Mouse (Mus musculus) limb, embryonic 14.5 days (tissue): ENCODE measurements around the gene Gm44965. TPM values are rescaled to one million over a fixed set of nuclear protein-coding genes. Genes with fewer than 3 reads are reported as not detected.

Experiments used
- ATAC-seq: fragments of 200-750 bp; cut with Nextera tagmentation; 2 replicates; pipeline ENCODE4 v1.8.0; 2017; ENCODE audit warnings: low read depth, moderate number of reproducible peaks, moderate TSS enrichment; ENCODE audit not compliant: low FRiP score
- DNase-seq: peaks from one replicate; pipeline ENCODE4 v3.0.0-alpha.2; 2015; ENCODE audit warnings: low spot score
- H3K27ac ChIP-seq: fragments of 300-500 bp; sonication (generic); replicated peaks from 2 replicates; pipeline ENCODE4 v1.5.1; 2014; ENCODE audit warnings: low read depth, mild to moderate bottlenecking, low read length, moderate library complexity, mixed read lengths
- H3K27me3 ChIP-seq: fragments of 300-500 bp; sonication (generic); 2 replicates; pipeline ENCODE4 v1.6.1; 2014; ENCODE audit warnings: low read length, mixed read lengths; ENCODE audit not compliant: control insufficient read depth, insufficient read depth
- H3K36me3 ChIP-seq: fragments of 300-500 bp; sonication (generic); 2 replicates; pipeline ENCODE4 v1.6.1; 2014; ENCODE audit warnings: mild to moderate bottlenecking, low read length, moderate library complexity, mixed read lengths; ENCODE audit not compliant: control insufficient read depth, insufficient read depth
- H3K4me1 ChIP-seq: fragments of 300-500 bp; sonication (generic); 2 replicates; pipeline ENCODE4 v1.6.1; 2014; ENCODE audit warnings: antibody characterized with exemption, low read length, mixed read lengths; ENCODE audit not compliant: control insufficient read depth, insufficient read depth
- H3K4me2 ChIP-seq: fragments of 300-500 bp; sonication (generic); replicated peaks from 2 replicates; pipeline ENCODE4 v1.6.1; 2014; ENCODE audit warnings: low read depth, mild to moderate bottlenecking, low read length, moderate library complexity; ENCODE audit not compliant: severe bottlenecking
- H3K4me3 ChIP-seq: fragments of 300-500 bp; sonication (generic); replicated peaks from 2 replicates; pipeline ENCODE4 v1.5.1; 2014; ENCODE audit warnings: low read length
- H3K9ac ChIP-seq: fragments of 300-500 bp; sonication (generic); 2 replicates; pipeline ENCODE4 v1.6.1; 2014; ENCODE audit warnings: mild to moderate bottlenecking, low read depth, low read length, moderate library complexity; ENCODE audit not compliant: severe bottlenecking
- H3K9me3 ChIP-seq: fragments of 300-500 bp; sonication (generic); 2 replicates; pipeline ENCODE4 v1.6.1; 2016; ENCODE audit warnings: low read length; ENCODE audit not compliant: control insufficient read depth
- POLR2A ChIP-seq: fragments of 200-500 bp; IDR thresholded peaks from 2 replicates; pipeline ENCODE4 v1.8.0; 2012; ENCODE audit warnings: inconsistent platforms, mild to moderate bottlenecking, moderate library complexity, borderline replicate concordance; ENCODE audit not compliant: insufficient read depth, insufficient read length; ENCODE audit errors: extremely low read depth
- WGBS: fragments of 180-500 bp; shearing (Covaris S2); extraction: QIAGEN DNeasy Blood & Tissue Kit; methylation state at CpG from one replicate; pipeline ENCODE4 v1.1.7; 2014; 5-methylcytosine and 5-hydroxymethylcytosine counted together
- polyA plus RNA-seq, 2 experiments: library from polyadenylated mRNA; depleted of rRNA in 1 of 2; stranded (reverse) in 1 of 2; unstranded in 1 of 2; fragments of >200 nt; fragmentation: Nextera tagmentation in 1 of 2; extraction: Ambion mirVana in 1 of 2; gene quantifications; 2 replicates each; pipeline versions ENCODE4 v1.2.1 to v1.2.3; 2012 to 2014

The Gm44965 gene
- polyA plus RNA-seq, 2 experiments: not detected

- under 1% methylated on average over 26 of the region's 32 CpGs for WGBS
- peak overlapping the region; percentile 44 for H3K4me3 ChIP-seq
- no peak for DNase-seq
- H3K27ac ChIP-seq: no peak overlapping the region
- peaks cover 30% of the 10 kb centered on the region for H3K27me3 ChIP-seq
- no peaks in the 10 kb centered on the region for H3K9me3 ChIP-seq
- peak overlapping the region; percentile 52 for H3K9ac ChIP-seq
- H3K4me2 ChIP-seq: peak overlapping the region; percentile 86
- H3K36me3 ChIP-seq: no peaks in the 10 kb centered on the region
- no peaks in the 10 kb centered on the region for H3K4me1 ChIP-seq
- TF ChIP-seq POLR2A: no peak
- peak; percentile 38 for ATAC-seq
Measured at GRCm38 (mm10) chr6:48626984-48627383, 33.2 kb downstream of the Gm44965 start.

DNA sequence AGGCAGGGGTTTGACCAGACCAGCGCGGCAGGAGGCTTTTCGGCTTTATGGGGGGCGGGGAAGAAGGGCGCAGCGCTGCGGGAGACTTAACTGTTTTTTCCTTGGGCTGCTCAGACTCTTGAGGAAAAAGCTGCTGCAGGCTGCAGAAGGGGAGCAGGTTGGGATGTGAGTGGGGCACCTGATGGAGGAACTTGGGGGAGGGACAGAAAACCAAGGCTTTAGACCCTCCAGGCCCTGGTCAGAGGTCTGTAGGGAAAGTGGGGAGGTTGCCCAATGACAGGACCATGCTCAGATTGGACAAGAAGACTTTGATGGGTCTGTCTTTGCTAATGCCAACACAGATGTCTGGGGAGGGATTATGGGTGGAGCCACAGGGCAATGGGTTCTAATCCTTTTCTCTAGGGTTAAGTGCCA, 33.8 kb downstream of the Gm44965 start:
- H3K27me3 ChIP-seq: peaks cover 30% of the 10 kb centered on the region
- H3K9me3 ChIP-seq: no peaks in the 10 kb centered on the region
- H3K4me2 ChIP-seq: peak overlapping the region; percentile 86
- ATAC-seq (no peak), DNase-seq (no peak)
- peak overlapping the region; percentile 52 for H3K9ac ChIP-seq
- WGBS: 3% methylated on average over 7 of the region's 7 CpGs
- no peak overlapping the region for H3K27ac ChIP-seq
- TF ChIP-seq POLR2A: no peak
- H3K36me3 ChIP-seq: no peaks in the 10 kb centered on the region
- peak overlapping the region; percentile 44 for H3K4me3 ChIP-seq
- H3K4me1 ChIP-seq: no peaks in the 10 kb centered on the region

DNA sequence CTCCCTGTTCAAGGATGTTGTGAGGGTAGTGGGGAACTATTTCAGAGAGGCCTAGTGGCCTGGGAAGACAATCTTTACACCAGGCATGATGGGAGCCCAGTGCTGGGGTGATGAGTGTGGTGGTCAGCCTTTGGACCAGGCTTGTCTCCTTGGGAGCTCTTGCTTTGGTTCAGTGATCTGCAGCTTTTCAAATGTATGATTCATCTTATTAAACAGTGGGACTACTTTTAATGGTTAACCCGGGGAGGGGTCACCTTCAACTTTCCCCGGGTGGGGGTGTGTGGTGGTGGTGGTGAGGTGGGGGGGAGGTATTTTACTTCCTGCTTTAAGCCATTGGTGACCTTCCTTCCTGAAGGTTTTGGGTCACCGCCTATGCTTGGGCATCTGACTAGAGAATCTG, 34.6 kb downstream of the Gm44965 start:
- H3K4me2 ChIP-seq: no peak overlapping the region
- no peak for DNase-seq
- H3K27me3 ChIP-seq: peaks cover 30% of the 10 kb centered on the region
- no peaks in the 10 kb centered on the region for H3K4me1 ChIP-seq
- H3K9ac ChIP-seq: no peak overlapping the region
- ATAC-seq: no peak
- H3K4me3 ChIP-seq: no peak overlapping the region
- no peaks in the 10 kb centered on the region for H3K36me3 ChIP-seq
- no peak for TF ChIP-seq POLR2A
- 85% methylated on average over 3 of the region's 3 CpGs for WGBS
- no peak overlapping the region for H3K27ac ChIP-seq
- no peaks in the 10 kb centered on the region for H3K9me3 ChIP-seq

DNA sequence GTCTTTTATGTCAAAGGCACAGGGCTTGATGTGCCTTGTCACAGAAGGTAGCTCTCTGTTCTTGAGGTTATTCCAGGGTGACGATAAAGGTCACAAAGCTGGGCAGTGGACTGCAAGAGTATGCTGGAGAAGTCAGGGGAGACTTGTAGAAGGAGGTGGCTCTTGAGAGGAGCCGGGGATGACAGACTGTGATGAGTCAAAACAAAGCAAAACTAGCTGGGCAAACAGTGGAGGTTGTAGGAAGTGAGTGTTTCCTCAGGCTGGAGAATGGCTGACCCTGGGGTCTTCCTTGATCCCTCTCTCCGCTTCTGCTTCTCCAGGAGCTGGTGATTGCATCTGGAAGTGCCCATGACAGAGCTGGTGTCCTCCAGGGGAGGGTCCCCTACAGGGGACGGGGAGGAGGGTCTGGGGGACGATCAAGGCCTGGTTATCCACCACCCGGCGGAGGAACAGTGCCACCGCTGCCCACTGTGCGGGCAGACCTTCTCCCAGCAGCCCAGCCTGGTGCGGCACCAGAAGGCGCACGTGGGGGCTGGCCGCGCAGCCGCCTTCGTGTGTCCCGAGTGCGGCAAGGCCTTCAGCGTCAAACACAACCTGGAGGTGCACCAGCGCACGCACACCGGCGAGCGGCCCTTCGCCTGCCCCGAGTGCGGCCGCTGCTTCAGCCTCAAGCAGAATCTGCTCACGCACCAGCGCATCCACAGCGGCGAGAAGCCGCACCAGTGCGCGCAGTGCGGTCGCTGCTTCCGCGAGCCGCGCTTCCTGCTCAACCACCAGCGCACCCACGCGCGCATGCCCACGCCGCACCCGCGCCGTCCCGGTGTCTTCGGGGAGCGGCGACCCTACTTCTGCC, 35.3 kb downstream of the Gm44965 start:
- peak; percentile 23; the same call in 1 of the 2 replicates for ATAC-seq

DNA sequence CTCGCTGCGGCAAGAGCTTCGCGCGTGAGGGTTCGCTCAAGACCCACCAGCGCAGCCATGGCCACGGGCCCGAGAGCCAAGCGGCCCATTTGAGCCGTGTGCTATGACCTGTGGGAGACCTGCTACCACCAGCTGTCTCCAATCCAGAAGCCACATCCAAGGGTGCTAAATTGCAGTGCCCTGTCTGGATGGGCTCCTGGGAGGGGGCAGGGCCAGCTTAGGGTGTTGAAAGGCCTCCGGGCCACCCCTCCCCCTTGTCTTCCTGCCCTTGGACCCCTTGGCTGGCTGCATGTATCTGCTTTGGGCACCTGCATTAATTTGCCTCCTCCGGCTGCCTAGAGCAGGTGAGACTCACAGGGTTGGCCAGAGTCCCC, 35.9 kb downstream of the Gm44965 start:
- no peaks in the 10 kb centered on the region for H3K36me3 ChIP-seq
- peak overlapping the region; percentile 43 for H3K4me3 ChIP-seq
- no peak for TF ChIP-seq POLR2A
- H3K9me3 ChIP-seq: no peaks in the 10 kb centered on the region
- peak overlapping the region; percentile 79 for H3K4me2 ChIP-seq
- ATAC-seq (0 out of 2 replicates have a peak, but pooled peaks have one; percentile 13), DNase-seq (no peak)
- H3K9ac ChIP-seq: peak overlapping the region; percentile 50
- no peaks in the 10 kb centered on the region for H3K4me1 ChIP-seq
- WGBS: 10% methylated on average over 13 of the region's 13 CpGs
- H3K27me3 ChIP-seq: peaks cover 30% of the 10 kb centered on the region
- H3K27ac ChIP-seq: no peak overlapping the region

More for the DNA sequence above, 35.3 kb downstream of the Gm44965 start:
- DNase-seq: no peak
- H3K27ac ChIP-seq: no peak overlapping the region
- no peaks in the 10 kb centered on the region for H3K36me3 ChIP-seq
- no peaks in the 10 kb centered on the region for H3K9me3 ChIP-seq
- H3K4me3 ChIP-seq: peak overlapping the region; percentile 43
- peak overlapping the region; percentile 79 for H3K4me2 ChIP-seq
- no peak for TF ChIP-seq POLR2A
- H3K9ac ChIP-seq: peak overlapping the region; percentile 50
- 12% methylated on average over 35 of the region's 54 CpGs for WGBS
- peaks cover 30% of the 10 kb centered on the region for H3K27me3 ChIP-seq
- no peaks in the 10 kb centered on the region for H3K4me1 ChIP-seq
